Mouse (Mus musculus): ENCODE data around the gene Slc25a13.

GRCm38 (mm10) chr6:6145412-6145811, 71.6 kb downstream of the Slc25a13 start:
- TF ChIP-seq CTCF (IDR thresholded peaks at IDR 0.05; ENCODE audit: borderline replicate concordance, extremely low read depth, insufficient read depth, insufficient read length) (no peak), POLR2A (IDR thresholded peaks at IDR 0.05; ENCODE audit: borderline replicate concordance, extremely low read depth, insufficient read depth, insufficient read length, poor library complexity, severe bottlenecking) (no peak)

All from brain, embryonic 14.5 days (tissue).